Mouse (Mus musculus): Measurements from ENCODE around the gene Atp6v1b1. TPM values are rescaled to one million over a fixed set of nuclear protein-coding genes. Genes with fewer than 3 reads are reported as not detected.

The Atp6v1b1 gene
- total and polyA plus RNA-seq, 2 experiments from 2014 or later, result 0.19 to 0.53 TPM

GRCm38 (mm10) chr6:83737311-83737710 is 5.5 kb upstream of the Atp6v1b1 start:
- no peak overlapping the region for H3K9ac ChIP-seq
- no peak overlapping the region for H3K4me2 ChIP-seq (ENCODE audit: low read depth)
- no peaks in the 10 kb centered on the region for H3K4me1 ChIP-seq (ENCODE audit: insufficient read depth)
- 34% methylated on average over 13 of the region's 13 CpGs for WGBS
- H3K4me3 ChIP-seq (ENCODE audit: low read depth, low read length), result no peak overlapping the region
- TF ChIP-seq CTCF (IDR thresholded peaks at IDR 0.05; ENCODE audit: low read depth), result no peak
- no peaks in the 10 kb centered on the region for H3K27me3 ChIP-seq (ENCODE audit: insufficient read depth, low read length)
- H3K9me3 ChIP-seq (ENCODE audit: low read length), result no peaks in the 10 kb centered on the region
- DNase-seq (no peak), ATAC-seq (no peak)
- H3K27ac ChIP-seq (ENCODE audit: low read depth, low read length), result no peak overlapping the region
- no peaks in the 10 kb centered on the region for H3K36me3 ChIP-seq (ENCODE audit: insufficient read depth)

- TF ChIP-seq CTCF (IDR thresholded peaks at IDR 0.05; ENCODE audit: low read depth), result no peak
- Histone ChIP-seq H3K4me2 (ENCODE audit: low read depth) (no peak overlapping the region), H3K27me3 (ENCODE audit: insufficient read depth, low read length) (no peaks in the 10 kb centered on the region), H3K27ac (ENCODE audit: low read depth, low read length) (no peak overlapping the region), H3K36me3 (ENCODE audit: insufficient read depth) (no peaks in the 10 kb centered on the region), H3K9me3 (ENCODE audit: low read length) (no peaks in the 10 kb centered on the region), H3K9ac (no peak overlapping the region), H3K4me3 (ENCODE audit: low read depth, low read length) (no peak overlapping the region), H3K4me1 (ENCODE audit: insufficient read depth) (no peaks in the 10 kb centered on the region)
- ATAC-seq (no peak), DNase-seq (no peak)
- WGBS, result 83% methylated on average over 6 of the region's 6 CpGs
These were observed 4.2 kb upstream of the Atp6v1b1 start for GRCm38 (mm10) chr6:83738596-83738995.

- H3K4me1 ChIP-seq (ENCODE audit: insufficient read depth), result no peaks in the 10 kb centered on the region
- 56% methylated on average over 5 of the region's 5 CpGs for WGBS
- no peak for TF ChIP-seq CTCF (IDR thresholded peaks at IDR 0.05; ENCODE audit: low read depth)
- DNase-seq, result no peak
- H3K9ac ChIP-seq, result no peak overlapping the region
- no peak overlapping the region for H3K4me2 ChIP-seq (ENCODE audit: low read depth)
- no peak overlapping the region for H3K27ac ChIP-seq (ENCODE audit: low read depth, low read length)
- no peak for ATAC-seq
- H3K36me3 ChIP-seq (ENCODE audit: insufficient read depth), result no peaks in the 10 kb centered on the region
- no peaks in the 10 kb centered on the region for H3K27me3 ChIP-seq (ENCODE audit: insufficient read depth, low read length)
- H3K4me3 ChIP-seq (ENCODE audit: low read depth, low read length), result no peak overlapping the region
- no peaks in the 10 kb centered on the region for H3K9me3 ChIP-seq (ENCODE audit: low read length)
These were observed 422 bp downstream of the Atp6v1b1 start for GRCm38 (mm10) chr6:83743212-83743611.

GRCm38 (mm10) chr6:83744126-83744525 is 1.3 kb downstream of the Atp6v1b1 start:
- 74% methylated on average over 5 of the region's 5 CpGs for WGBS
- Histone ChIP-seq H3K4me2 (ENCODE audit: low read depth) (no peak overlapping the region), H3K4me1 (ENCODE audit: insufficient read depth) (no peaks in the 10 kb centered on the region), H3K9ac (no peak overlapping the region), H3K36me3 (ENCODE audit: insufficient read depth) (no peaks in the 10 kb centered on the region), H3K4me3 (ENCODE audit: low read depth, low read length) (no peak overlapping the region), H3K27ac (ENCODE audit: low read depth, low read length) (no peak overlapping the region), H3K9me3 (ENCODE audit: low read length) (no peaks in the 10 kb centered on the region), H3K27me3 (ENCODE audit: insufficient read depth, low read length) (no peaks in the 10 kb centered on the region)
- TF ChIP-seq CTCF (IDR thresholded peaks at IDR 0.05; ENCODE audit: low read depth), result no peak
- no peak for ATAC-seq
- no peak for DNase-seq

- Histone ChIP-seq H3K27me3 (ENCODE audit: insufficient read depth, low read length) (no peaks in the 10 kb centered on the region), H3K9ac (no peak overlapping the region), H3K27ac (ENCODE audit: low read depth, low read length) (no peak overlapping the region), H3K36me3 (ENCODE audit: insufficient read depth) (no peaks in the 10 kb centered on the region), H3K4me1 (ENCODE audit: insufficient read depth) (no peaks in the 10 kb centered on the region), H3K4me3 (ENCODE audit: low read depth, low read length) (no peak overlapping the region), H3K9me3 (ENCODE audit: low read length) (no peaks in the 10 kb centered on the region), H3K4me2 (ENCODE audit: low read depth) (no peak overlapping the region)
- DNase-seq (no peak), ATAC-seq (no peak)
- 75% methylated on average over 5 of the region's 5 CpGs for WGBS
- TF ChIP-seq CTCF (IDR thresholded peaks at IDR 0.05; ENCODE audit: low read depth), result no peak
These were observed 1.8 kb downstream of the Atp6v1b1 start for GRCm38 (mm10) chr6:83744557-83744956.

GRCm38 (mm10) chr6:83745466-83745865 is 2.7 kb downstream of the Atp6v1b1 start:
- no peak for TF ChIP-seq CTCF (IDR thresholded peaks at IDR 0.05; ENCODE audit: low read depth)
- no peak overlapping the region for H3K4me3 ChIP-seq (ENCODE audit: low read depth, low read length)
- no peak overlapping the region for H3K27ac ChIP-seq (ENCODE audit: low read depth, low read length)
- H3K9ac ChIP-seq, result no peak overlapping the region
- ATAC-seq (no peak), DNase-seq (no peak)
- no peaks in the 10 kb centered on the region for H3K4me1 ChIP-seq (ENCODE audit: insufficient read depth)
- H3K36me3 ChIP-seq (ENCODE audit: insufficient read depth), result no peaks in the 10 kb centered on the region
- H3K9me3 ChIP-seq (ENCODE audit: low read length), result no peaks in the 10 kb centered on the region
- 61% methylated on average over 2 of the region's 2 CpGs for WGBS
- H3K27me3 ChIP-seq (ENCODE audit: insufficient read depth, low read length), result no peaks in the 10 kb centered on the region
- H3K4me2 ChIP-seq (ENCODE audit: low read depth), result no peak overlapping the region

GRCm38 (mm10) chr6:83749286-83749685 is 6.5 kb downstream of the Atp6v1b1 start:
- no peak overlapping the region for H3K9ac ChIP-seq
- WGBS, result 55% methylated on average over 3 of the region's 3 CpGs

More at GRCm38 (mm10) chr6:83749286-83749685, 6.5 kb downstream of the Atp6v1b1 start:
- Histone ChIP-seq H3K4me3 (ENCODE audit: low read depth, low read length) (no peak overlapping the region), H3K27ac (ENCODE audit: low read depth, low read length) (no peak overlapping the region), H3K27me3 (ENCODE audit: insufficient read depth, low read length) (peaks cover 4% of the 10 kb centered on the region; the same call in 1 of the 2 replicates), H3K9me3 (ENCODE audit: low read length) (no peaks in the 10 kb centered on the region), H3K4me1 (ENCODE audit: insufficient read depth) (no peaks in the 10 kb centered on the region), H3K4me2 (ENCODE audit: low read depth) (no peak overlapping the region), H3K36me3 (ENCODE audit: insufficient read depth) (no peaks in the 10 kb centered on the region)
- no peak for TF ChIP-seq CTCF (IDR thresholded peaks at IDR 0.05; ENCODE audit: low read depth)
- ATAC-seq, result no peak
- no peak for DNase-seq

All from forebrain, postnatal 0 days (tissue).